9 mouse cellular contexts compared by ENCODE assay signal in genomic region chr14:59590614-59591013, GRCm38 (mm10). TPM values are rescaled to one million over a fixed set of nuclear protein-coding genes. Genes with fewer than 3 reads are reported as not detected.
DNase-seq lines count a peak whose midpoint lies in the region; ATAC-seq and TF ChIP-seq lines count a peak whose summit lies in the region.
"Had no signal": no experiment of that assay in that cellular context is flagged by ENCODE, and none has a peak within 500 bp of the region (broad histone marks: within the 10 kb centered on the region; RNA-seq: fewer than 3 reads in every experiment).

No protein-coding gene starts in this region.

- in situ Hi-C loops in Patski (cut with MboI; ENCODE audit: low pct_unique_long_range_greater_than_20kb), result no loop called here

- CTCF ChIA-PET in Patski (lab: Charles Lee), result interaction anchor here (1.2 to 1.9 kb wide), 2 partner anchors 14 to 23 kb away, joined by 3 to 6 read pairs; no protein-coding TSS in a partner anchor

- 81% methylated on average over 1 of the region's 1 CpGs for WGBS in hindbrain, postnatal 0 days
- WGBS in hindbrain, embryonic 14.5 days, result 89% methylated on average over 1 of the region's 1 CpGs
- 82% methylated on average over 1 of the region's 1 CpGs for WGBS in forebrain, postnatal 0 days

- no peak overlapping the region for H3K4me3 ChIP-seq in hindbrain, postnatal 0 days (ENCODE audit: low read length)
- no peak overlapping the region for H3K4me3 ChIP-seq in hindbrain, embryonic 14.5 days (replicated peaks; ENCODE audit: low read length)
- H3K4me3 ChIP-seq in forebrain, postnatal 0 days (ENCODE audit: low read depth, low read length), result no peak overlapping the region
- H3K4me3 ChIP-seq: midbrain, embryonic 12.5 days had no signal

- peaks cover 30% of the 10 kb centered on the region; the same call in 1 of the 2 replicates for H3K36me3 ChIP-seq in hindbrain, postnatal 0 days (ENCODE audit: insufficient read depth, low read length)
- peaks cover 76% of the 10 kb centered on the region for H3K36me3 ChIP-seq in hindbrain, embryonic 14.5 days (replicated peaks; ENCODE audit: control insufficient read depth, insufficient read depth)
- peaks cover 47% of the 10 kb centered on the region for H3K36me3 ChIP-seq in forebrain, postnatal 0 days (ENCODE audit: insufficient read depth)

- peak; percentile 38 for TF ChIP-seq CTCF in hindbrain, postnatal 0 days (IDR thresholded peaks at IDR 0.05; ENCODE audit: low read depth)
- TF ChIP-seq CTCF in Patski (IDR thresholded peaks at IDR 0.05), result peak; percentile 72
- no peak for TF ChIP-seq CTCF in forebrain, postnatal 0 days (IDR thresholded peaks at IDR 0.05; ENCODE audit: low read depth)

- no peak for ATAC-seq in hindbrain, postnatal 0 days
- ATAC-seq in hindbrain, embryonic 14.5 days (ENCODE audit: low FRiP score), result no peak
- ATAC-seq in Patski, result no peak
- ATAC-seq in forebrain, postnatal 0 days, result no peak

- POLR2A ChIA-PET in Patski (lab: Charles Lee), result no interaction called here

- no peak overlapping the region for H3K27ac ChIP-seq in hindbrain, postnatal 0 days
- no peak overlapping the region for H3K27ac ChIP-seq in hindbrain, embryonic 14.5 days
- no peak overlapping the region for H3K27ac ChIP-seq in forebrain, postnatal 0 days (ENCODE audit: low read depth, low read length)
- H3K27ac ChIP-seq: midbrain, embryonic 12.5 days had no signal

- H3K4me2 ChIP-seq in hindbrain, postnatal 0 days (ENCODE audit: low read depth, low read length), result no peak overlapping the region
- no peak overlapping the region for H3K4me2 ChIP-seq in hindbrain, embryonic 14.5 days (replicated peaks)
- H3K4me2 ChIP-seq in forebrain, postnatal 0 days (ENCODE audit: low read depth), result no peak overlapping the region
- H3K4me2 ChIP-seq: midbrain, embryonic 12.5 days had no signal

- no peaks in the 10 kb centered on the region for H3K4me1 ChIP-seq in hindbrain, postnatal 0 days (ENCODE audit: insufficient read depth, low read length)
- no peaks in the 10 kb centered on the region; the same call in 1 of the 2 replicates for H3K4me1 ChIP-seq in hindbrain, embryonic 14.5 days (replicated peaks; ENCODE audit: control insufficient read depth, insufficient read depth, low read length)
- H3K4me1 ChIP-seq in forebrain, postnatal 0 days (ENCODE audit: insufficient read depth), result no peaks in the 10 kb centered on the region
- H3K4me1 ChIP-seq: midbrain, embryonic 12.5 days had no signal

- no peaks in the 10 kb centered on the region for H3K9me3 ChIP-seq in hindbrain, postnatal 0 days (ENCODE audit: low read length)
- H3K9me3 ChIP-seq in hindbrain, embryonic 14.5 days (ENCODE audit: control insufficient read depth, low read length), result no peaks in the 10 kb centered on the region
- no peaks in the 10 kb centered on the region for H3K9me3 ChIP-seq in forebrain, postnatal 0 days (ENCODE audit: low read length)
- H3K9me3 ChIP-seq: midbrain, embryonic 12.5 days had no signal

- H3K9ac ChIP-seq in hindbrain, postnatal 0 days (replicated peaks; ENCODE audit: low read length), result no peak overlapping the region
- H3K9ac ChIP-seq in hindbrain, embryonic 14.5 days, result no peak overlapping the region
- no peak overlapping the region for H3K9ac ChIP-seq in forebrain, postnatal 0 days
- H3K9ac ChIP-seq: midbrain, embryonic 12.5 days had no signal

- no peak for DNase-seq in hindbrain, postnatal 0 days (ENCODE audit: low spot score)
- no peak for DNase-seq in hindbrain, embryonic 14.5 days (ENCODE audit: low spot score)
- peak; percentile 57 to 65 for DNase-seq in B cell, adult 2 months
- DNase-seq in Patski (ENCODE audit: low read depth, low spot score), result no peak
- DNase-seq in lung, postnatal 10 days, result peak; percentile 30
- DNase-seq in cerebellum, adult 11-12 months, result no peak
- DNase-seq in forebrain, postnatal 0 days, result no peak
- DNase-seq: gastrocnemius, postnatal 10 days had no signal

- no peaks in the 10 kb centered on the region for H3K27me3 ChIP-seq in hindbrain, postnatal 0 days (ENCODE audit: insufficient read depth, low read length)
- H3K27me3 ChIP-seq in hindbrain, embryonic 14.5 days (ENCODE audit: control insufficient read depth, insufficient read depth, low read length), result no peaks in the 10 kb centered on the region
- H3K27me3 ChIP-seq in Patski, result no peaks in the 10 kb centered on the region
- no peaks in the 10 kb centered on the region for H3K27me3 ChIP-seq in forebrain, postnatal 0 days (ENCODE audit: insufficient read depth, low read length)
- H3K27me3 ChIP-seq: midbrain, embryonic 12.5 days had no signal

RNA-seq across cellular contexts. Expression of gene Cdadc1, which starts 7.1 kb away (rescaled TPM):
- total RNA-seq in hindbrain, postnatal 0 days (2014; rRNA removed), result 5.2 and 49.7 TPM in 2 replicates
- polyA plus RNA-seq in hindbrain, postnatal 0 days (2015; fragmentation: Nextera tagmentation; extraction: Ambion mirVana), result 36.3 and 38.1 TPM in 2 replicates
- polyA plus RNA-seq in hindbrain, embryonic 14.5 days (2014; fragmentation: Nextera tagmentation; extraction: Ambion mirVana), result 35.2 and 37.3 TPM in 2 replicates
- 38.6 TPM for polyA plus RNA-seq in Patski (2021)
- 5.1 and 8.8 TPM in 2 replicates for total RNA-seq in forebrain, postnatal 0 days (2014; rRNA removed)
- polyA plus RNA-seq in forebrain, postnatal 0 days (2015; fragmentation: Nextera tagmentation; extraction: Ambion mirVana), result 33.8 and 34.6 TPM in 2 replicates

RNA-seq across cellular contexts. Expression of gene Shisa2, which starts 34.5 kb away (rescaled TPM):
- 13.6 and 13.7 TPM in 2 replicates for total RNA-seq in hindbrain, postnatal 0 days (2014; rRNA removed)
- 3.7 and 3.9 TPM in 2 replicates for polyA plus RNA-seq in hindbrain, postnatal 0 days (2015; fragmentation: Nextera tagmentation; extraction: Ambion mirVana)
- polyA plus RNA-seq in hindbrain, embryonic 14.5 days (2014; fragmentation: Nextera tagmentation; extraction: Ambion mirVana), result 5.6 and 6.5 TPM in 2 replicates
- polyA plus RNA-seq in Patski (2021), result not detected
- total RNA-seq in forebrain, postnatal 0 days (2014; rRNA removed), result 11.8 and 12.6 TPM in 2 replicates
- 5.2 and 7.1 TPM in 2 replicates for polyA plus RNA-seq in forebrain, postnatal 0 days (2015; fragmentation: Nextera tagmentation; extraction: Ambion mirVana)

Comparison
In these comparisons a context has a peak if more than half of its experiments do, and no peak if none do; other contexts are left out.
1. DNase-seq: peak in B cell, adult 2 months (2 of 2) and lung, postnatal 10 days (single experiment); none in hindbrain, postnatal 0 days (single experiment), hindbrain, embryonic 14.5 days (single experiment), Patski (single experiment), cerebellum, adult 11-12 months (single experiment) and forebrain, postnatal 0 days (single experiment).